Mouse (Mus musculus) cerebellum, postnatal 10 days (tissue): ENCODE results near the gene Trim29.

Experiments
- DNase-seq, 2 experiments: peaks; one replicate each; pipeline ENCODE4 v3.0.0; 2021; ENCODE audit warnings: mixed read lengths in 2 of 2

Trim29 gene

DNA sequence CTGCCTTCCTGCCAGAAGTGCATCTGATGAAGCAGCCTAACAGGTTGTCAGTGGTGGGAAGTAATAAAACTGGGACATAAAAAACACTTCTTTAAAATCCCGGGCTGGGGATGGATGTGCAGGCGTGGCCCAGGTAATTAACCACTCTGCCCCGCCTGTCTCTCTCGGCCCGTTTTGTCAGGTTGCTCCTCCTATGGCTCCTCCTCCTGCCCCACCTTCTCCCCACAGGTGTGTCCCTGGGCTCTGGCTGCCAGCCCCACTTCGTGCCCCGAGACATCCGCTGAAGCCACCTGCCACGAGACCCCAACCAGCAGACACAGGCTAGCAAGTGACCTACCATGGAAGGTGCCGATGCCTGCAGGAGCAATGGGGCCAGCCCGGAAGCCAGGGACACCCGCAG lies at the start of gene Trim29:
Gene Trim29, plus strand, starts transcription at position 311 of the 400 bp plus-strand sequence.
- no peak for DNase-seq

DNA sequence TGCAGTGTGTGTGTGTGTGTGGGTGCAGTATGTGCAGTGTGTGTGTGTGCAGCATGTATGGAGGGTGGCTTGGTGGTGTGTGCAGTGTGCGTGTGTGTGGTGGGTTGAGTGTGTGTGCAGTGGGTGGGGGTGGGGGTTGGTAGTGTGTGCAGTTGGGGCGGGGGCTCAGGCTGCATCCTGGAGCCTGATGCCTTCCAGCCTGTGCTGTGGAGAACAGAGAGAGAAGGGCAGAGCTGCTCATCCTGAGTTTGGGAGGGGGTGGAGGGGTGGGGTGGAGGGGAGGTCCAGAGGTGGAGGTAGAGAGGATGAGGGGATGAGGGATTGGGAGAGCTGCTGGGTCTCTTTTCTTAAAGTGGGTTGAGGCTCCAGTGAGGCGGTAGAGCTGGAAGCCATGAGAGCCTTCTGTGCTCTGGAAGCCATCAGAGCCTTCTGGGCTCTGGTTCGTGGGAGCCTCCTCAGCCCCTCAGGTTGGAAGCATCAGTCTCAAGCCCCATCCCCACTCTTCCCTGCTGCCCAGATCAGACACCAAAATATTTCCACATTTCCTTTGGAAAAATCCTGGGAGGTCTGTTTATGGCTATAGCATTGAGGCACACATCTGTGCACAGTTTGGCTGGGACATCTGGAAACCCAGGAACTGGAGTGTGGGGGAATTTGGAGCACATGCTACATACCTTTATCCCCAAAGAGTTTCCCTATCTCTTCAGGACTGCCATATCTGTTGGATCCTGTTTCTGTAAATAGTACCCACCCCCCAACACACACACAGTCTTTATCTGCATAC lies 49.3 kb upstream of the Trim29 start:
- no peak for DNase-seq

DNA sequence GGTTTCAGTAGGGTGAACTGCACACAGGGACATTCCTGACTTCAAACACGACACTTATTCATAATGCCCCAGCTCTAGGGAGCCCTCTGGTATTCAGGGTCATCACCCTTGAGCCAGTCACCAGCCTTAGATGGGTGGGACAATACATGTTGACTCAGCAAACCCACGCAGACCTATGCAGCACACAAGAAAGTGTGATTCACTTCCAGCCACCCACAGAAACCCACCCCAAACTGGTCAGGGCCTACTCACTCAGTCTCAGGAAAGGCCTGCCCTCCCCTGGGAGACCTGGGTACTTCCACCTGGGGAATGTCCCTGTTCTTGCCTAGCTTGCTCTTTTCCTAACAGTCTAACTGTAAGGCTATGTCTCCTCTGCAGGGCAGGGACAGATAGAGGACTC lies 48.7 kb upstream of the Trim29 start:
- no peak for DNase-seq

DNA sequence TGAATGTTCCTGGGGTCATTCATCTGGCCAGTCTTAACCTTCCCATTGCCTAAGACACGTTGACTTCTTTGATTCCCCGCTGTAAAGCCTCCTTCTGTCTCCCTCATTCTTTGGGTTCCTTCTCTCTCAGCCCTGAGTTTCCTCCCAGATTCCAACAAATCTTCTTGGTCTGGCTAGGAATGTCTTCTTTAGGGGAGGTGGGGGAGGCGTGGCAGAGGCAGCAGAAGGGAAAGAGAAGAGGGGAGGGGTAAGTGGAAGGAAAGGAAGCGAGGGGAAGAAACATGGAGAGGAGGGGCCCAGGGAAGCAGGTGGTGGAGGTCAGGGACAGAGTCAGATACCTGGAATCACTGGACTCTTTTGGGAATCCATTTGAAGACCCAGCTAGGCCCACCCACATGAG lies 48.3 kb upstream of the Trim29 start:
- no peak for DNase-seq

DNA sequence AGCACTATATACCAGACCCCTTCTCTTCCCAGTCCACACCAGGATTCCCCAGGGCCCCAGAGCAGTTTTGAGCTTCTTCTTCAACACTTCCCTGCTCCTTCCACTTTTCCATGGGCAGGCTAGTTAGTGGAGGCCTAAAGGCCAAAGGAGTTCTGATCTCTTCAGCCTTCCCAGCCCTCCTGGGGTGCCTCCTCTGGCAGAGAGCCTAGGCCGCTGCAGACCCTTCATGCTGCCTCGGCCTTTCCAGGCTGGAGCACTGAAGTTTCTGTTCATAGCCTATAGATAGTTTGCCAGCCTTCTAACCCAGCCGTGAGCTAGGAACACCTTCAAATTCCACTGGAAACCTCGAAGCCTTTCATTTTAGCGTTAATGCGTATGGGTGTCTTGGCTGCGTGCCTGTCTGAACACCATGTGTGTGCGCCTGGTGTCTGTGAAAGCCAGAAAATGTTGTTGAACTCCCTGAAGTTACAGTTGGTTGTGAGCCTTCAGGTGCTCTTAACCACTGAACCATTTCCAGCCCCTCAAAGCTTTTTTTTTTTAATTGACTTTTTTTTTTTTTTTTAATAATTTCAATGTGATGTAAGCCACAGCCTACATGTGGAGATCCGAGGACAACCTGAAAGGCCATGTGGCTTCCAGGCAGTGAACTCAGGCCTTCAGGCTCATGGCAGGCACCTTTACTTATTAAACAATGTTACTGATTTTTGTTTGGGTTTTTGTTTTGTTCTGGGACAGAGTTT lies 47.7 kb upstream of the Trim29 start:
- DNase-seq, result peak in 1 of 2 experiments; percentile 40

DNA sequence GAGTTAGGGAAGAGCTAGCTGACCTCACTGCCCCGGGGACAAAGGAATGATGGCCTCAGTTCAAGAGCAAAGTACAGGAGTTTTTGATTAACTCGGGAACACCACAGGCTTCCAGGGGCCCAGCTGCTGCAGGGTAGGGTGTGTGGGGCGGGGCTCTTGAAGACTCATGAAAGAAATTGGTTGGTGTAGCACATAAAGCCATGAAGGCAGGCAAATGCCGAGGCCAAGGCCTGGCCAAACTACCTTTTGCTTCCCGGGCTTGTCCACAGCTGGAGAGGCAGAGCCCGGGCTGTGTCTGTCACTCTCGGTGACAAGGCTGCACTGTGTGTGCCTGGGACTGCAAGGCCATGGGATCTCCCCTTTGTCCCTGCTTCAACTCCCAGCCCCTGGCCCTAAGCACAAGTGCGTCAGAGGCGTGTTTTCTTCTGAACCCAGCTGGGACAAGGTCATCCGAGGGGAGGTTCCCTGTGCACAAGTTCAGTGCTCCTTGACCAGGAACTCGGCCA lies 46.6 kb upstream of the Trim29 start:
- DNase-seq, result no peak

DNA sequence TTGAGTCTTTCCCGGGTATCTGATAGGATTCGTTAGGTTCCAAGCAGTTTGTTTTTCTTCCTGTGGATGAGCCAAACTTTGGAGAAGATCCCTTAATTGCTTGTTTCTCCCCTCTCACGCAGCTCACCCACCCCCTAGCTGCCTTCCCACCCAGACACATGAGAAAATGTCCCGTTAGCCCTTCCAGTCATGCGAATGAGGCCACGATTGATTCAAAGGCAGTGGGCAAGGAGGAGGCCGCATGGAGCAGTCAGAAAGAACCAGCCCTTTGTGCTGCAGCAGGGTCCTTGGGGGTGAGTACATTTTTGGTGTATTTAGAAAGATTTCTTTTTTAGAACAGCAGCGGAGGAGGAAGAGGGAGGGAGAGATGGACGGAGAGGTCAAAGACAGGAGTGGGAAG lies 45.5 kb upstream of the Trim29 start:
- no peak for DNase-seq

DNA sequence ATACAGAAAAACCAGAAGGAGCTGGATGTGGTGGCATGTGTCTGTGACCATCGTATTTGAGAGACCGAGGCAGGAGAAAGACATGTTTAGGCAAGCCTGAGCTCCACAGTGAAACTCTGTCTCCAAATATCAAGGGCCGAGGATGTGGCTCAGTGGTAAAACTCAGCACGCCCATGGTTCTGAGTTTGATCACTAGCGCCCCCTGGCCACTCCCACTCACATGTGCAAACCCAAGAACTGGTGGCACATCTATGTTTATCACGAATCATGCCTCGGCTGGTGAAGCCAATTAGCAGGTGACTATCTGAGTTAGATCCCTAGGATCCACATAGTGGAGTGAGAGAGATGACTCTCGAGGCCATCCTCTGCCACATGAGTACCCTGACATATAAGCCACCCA lies 43.3 kb upstream of the Trim29 start:
- peak in 1 of 2 experiments; percentile 19 for DNase-seq

DNA sequence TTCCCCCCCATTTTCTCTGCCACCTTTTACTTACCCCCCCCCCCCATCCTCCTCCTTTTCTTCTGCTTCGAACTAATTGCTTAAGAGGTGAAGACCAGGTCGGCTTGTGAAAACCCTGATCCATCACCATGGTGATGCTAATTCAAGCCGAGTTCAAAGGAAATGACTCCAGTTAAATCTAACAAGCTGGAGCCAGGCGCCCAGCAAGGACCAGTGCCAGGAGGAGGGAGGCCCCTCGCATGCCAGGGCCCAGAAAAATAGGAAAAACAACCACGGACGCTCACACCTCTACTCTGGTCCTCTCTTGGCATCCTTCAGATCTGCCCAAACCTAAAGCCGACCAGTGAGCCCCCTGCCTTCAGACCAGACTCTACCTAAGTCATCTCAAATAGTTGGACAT lies 41.5 kb upstream of the Trim29 start:
- peak in 1 of 2 experiments; percentile 38 for DNase-seq

DNA sequence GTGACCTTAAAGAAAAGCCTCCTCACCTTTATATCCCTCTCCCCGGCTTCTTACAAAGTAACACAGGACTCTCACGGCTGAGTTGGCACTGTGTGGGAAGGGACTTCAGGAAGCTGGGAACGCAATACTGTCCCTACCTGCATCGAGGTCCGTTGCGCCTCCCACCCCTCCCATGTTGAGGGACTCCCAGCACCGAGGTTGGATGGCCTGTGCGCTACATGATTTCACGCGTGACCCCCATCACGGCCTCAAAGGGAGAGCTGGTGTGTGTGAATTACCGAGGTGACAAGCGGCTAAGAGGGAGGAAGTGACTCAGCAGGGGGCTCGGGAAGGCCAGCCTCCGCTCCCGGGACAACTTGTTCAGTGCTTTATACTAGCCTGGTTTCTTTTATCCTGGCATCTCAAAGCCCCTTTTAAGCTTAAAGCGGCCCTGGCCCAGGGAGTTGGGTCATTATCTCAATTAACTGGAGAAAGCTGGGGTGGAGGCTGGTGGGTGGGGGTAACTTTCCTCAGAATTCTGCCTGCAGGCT lies 39.9 kb upstream of the Trim29 start:
- DNase-seq, result peak; percentile 31 to 33

DNA sequence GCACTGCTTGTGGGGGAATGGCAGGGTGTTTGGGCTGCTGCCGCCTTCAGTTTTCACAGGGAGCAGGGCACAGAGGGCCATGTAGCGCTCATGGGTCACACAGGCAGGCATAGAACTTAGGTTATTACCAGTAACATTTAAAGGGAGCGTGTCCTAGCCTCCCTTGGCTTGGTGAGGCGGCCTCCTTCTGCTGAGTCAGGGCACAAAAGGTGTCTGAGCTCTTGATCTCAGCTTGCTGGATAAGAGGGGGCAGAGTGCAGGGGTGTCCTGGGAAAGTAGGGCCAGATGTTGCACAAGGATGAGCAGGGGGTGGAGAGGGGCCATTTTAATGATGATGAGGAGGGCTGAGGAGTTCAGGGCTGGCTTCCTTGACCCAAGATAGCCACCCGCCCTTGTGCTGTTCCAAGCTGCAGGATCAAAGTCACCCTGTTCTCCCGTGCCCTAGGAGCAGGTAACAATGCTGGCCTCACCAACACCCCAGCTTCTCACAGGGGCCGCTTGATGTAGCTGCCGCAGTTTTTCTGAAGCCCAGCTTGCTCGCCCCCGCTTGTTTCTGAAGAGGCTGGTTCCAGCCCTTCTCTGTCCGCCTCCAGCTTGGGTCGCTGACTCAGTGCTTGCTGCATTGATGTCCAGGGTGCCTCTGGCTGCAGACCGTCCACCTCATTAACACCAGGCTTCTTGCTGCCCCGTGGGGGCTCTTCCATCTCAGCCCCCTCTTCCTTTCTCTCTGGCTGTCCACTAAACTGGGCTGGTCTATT lies 38.7 kb upstream of the Trim29 start:
- no peak for DNase-seq

DNA sequence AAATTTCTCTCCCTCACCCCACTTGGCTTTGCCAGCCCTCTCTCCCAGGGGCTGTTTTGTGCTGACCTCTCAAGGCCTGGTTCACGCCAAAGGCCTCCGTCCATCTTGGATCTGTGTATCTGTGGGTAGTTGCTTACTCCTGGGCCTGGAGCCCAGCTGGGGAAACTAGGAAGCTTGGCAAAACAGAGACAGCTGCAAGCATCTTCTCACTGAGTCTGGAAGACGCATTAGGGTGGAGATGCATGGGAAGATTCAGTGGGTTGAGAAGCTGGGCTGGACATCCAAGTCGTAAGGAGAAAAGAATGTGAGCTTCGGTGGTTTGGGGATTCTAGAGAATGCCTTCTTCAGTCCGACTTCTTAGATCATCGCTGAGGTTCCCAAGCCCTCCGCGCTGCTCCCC lies 36.9 kb upstream of the Trim29 start:
- no peak for DNase-seq

DNA sequence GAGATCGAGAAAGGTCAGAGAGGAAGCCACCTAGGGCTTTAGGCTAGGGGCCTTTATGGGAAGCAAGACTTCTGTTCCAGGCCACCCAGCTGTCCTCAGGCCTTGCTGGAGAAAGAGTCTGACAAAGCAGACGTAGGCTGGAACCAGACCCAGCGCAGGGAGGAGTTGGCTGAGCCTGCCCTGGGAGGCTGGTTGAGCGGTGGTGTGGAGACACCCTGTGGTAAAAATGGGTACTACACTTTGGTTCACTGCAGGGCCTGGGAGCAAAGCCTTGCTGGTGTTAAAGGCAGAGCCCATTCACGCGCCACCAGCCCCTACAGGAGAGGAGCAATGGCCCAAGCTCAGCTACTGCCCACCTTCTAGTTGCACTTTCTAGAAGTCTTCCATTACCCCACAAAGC lies 26.4 kb upstream of the Trim29 start:
- DNase-seq, result peak; percentile 93 to 95

DNA sequence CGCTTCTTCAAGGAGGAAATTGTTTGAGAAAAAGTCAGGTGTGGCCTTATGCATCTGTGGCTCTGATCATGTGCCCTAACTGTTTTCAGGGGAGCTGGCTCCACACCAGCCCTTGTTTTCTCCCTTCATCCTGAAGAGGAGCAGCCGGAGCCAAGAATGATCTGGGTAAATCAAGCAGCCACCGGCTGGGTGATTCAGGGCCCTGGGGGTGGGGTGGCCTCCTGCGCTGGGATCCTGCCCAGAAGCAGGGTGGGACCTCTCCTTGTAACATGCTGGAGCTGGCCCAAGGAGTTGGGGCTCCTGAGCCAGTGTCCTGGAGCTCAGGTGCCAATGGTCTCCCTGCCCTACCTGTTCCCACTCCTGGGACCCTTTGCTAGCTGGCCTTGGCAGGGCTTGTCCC lies 25.4 kb upstream of the Trim29 start:
- DNase-seq, result no peak

DNA sequence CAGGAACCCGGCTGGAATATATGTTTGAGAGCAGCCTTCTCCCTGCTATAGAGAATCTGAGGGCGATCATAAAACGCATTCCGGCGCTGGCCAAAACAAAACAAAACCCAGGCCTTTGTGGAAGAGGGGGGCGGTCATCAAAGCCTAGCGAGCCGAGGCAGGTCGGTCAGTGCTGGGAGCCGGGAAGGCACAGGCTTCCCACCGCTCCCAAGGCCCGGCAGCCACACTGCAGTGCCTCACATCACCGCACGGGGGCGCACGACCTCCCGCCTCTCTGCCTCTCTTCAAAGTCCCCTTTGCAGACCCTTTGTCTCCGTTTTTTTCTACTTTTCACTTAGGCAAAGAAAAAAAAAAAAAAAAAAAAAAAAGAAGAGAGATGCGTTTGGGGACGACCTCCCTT lies 23.8 kb upstream of the Trim29 start:
- peak; percentile 88 to 90 for DNase-seq

DNA sequence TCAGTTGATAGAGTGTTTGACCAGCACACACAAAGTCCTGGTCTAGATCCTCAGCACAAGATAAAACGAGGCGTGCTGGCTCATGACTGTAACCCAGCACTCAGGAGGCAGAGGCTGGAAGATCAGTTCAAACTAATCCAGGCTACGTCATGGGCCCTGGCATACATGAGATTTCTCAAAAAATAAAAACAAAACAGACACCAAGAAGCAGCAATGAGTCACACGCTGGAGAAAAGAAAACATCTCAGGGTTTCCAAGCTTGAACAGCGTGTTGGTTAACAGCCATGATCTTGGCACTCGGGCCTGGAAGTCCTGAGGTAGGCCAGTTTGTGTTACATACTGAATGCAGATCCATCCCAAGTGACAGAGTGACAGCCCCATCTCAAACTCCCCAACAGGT lies 17.6 kb upstream of the Trim29 start:
- DNase-seq, result no peak

DNA sequence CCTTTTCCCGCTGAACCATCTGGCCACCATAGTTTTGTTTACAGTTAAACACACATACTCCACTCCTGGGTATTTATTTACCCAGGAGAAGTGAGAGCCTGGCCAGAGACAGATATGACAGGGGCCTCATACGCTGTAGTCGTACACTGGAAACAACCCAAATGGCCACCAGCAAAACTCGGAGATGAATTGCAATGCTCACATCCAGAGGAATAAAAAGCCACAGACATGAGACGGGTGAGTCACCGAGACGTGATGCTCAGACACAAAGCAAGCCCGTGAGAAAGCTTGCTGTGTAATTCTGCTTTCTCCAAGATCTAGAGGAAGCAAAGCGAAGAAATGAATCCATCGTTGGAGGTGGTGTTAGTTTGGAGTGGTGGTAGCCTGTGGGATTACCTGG lies 10.3 kb upstream of the Trim29 start:
- DNase-seq, result no peak

DNA sequence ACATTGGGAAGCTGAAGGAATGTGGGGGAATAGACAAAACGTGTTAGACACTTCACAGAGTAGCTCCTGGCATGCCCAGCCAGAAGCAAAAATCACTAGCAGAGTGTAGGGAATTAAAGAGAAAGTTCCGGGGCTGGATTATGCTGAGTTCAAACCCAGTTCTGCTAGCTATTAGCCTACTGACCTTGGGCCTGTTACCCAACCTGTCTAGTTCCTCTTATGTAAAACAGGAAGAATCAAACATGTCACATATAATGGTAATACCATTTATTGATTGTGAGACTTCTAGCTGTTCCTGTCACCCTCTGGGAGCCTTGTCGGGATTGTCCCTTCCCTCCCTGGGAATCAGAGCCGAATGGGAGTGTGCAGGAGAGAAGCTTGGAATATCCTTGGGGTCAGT lies 7.7 kb upstream of the Trim29 start:
- DNase-seq, result no peak

DNA sequence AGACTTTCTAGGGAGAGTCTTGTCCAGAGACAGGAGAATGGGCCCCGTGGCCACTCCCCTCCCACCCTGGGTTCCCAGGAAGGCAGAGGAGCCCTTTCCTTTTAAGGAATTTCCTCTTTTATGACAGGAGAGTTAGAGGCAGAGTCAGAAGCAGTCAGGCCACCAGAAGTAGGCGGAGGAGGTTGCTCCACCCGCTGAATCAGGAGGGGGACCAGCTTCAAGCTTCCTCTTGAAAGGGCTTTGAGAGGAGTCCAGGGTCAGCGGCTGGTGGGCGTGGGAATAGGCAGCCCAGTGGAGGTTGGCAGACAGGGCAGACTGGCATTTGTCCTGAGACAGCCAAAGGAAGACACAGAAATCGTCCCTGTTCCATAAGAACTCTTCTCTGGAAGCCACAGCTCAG lies 4.8 kb upstream of the Trim29 start:
- DNase-seq, result peak in 1 of 2 experiments; percentile 52

DNA sequence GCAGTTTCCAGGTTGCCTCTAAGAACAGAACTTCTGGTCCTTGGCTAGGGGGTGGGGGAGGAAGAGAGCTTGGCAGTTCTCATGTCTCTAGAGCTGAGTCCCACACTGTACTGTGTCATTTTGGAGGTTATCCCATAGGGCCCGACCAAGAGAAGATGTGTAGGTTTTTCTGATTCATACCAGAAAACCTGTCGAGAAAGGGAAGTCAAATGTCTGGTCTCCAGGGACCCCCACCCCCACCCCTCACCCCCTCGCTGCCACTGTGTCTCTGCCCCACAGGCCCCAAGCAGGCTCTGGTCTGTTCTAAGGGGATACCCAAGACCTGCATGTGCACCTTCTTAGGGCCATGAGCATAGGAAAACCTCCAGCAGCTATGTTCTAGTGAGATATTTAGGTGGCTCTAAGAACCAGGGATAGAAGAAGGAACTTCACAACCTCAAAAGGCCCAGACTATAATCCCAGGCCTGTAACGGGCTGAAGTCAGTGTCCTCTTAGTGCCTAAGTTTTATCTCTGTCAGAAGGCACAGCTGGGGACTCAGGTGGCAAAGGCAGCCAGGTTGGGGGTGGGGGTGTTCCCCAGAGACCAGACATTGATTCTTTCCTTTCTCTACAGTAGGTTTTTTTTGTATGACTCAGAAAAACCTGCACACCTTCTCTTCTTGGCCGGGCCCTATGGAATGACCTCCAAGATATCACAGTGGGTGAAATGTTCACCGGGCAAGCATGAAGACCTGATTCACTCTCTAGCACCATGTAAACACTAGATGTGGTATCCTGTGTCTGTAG lies 1.4 kb upstream of the Trim29 start:
- no peak for DNase-seq

DNA sequence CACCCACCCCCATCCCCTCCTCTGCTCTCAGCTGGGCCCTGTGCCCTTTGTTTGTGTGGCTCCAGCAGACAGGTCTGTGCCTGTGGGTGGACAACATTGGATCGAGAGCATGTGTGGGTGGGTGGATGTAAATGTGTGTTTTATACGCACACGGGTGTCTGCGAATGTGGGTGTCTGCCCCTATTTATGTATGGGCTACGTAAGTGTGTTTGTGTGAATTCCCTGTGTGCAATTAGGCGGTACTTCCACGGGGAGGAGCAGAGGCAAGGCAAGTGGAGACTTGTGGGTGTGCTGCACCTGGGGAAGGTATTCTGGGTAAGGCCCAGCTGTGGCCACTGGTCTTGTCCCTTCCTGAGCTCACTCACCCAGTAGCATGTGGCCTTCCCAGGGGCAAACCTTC lies 1.5 kb downstream of the Trim29 start:
- DNase-seq, result no peak

DNA sequence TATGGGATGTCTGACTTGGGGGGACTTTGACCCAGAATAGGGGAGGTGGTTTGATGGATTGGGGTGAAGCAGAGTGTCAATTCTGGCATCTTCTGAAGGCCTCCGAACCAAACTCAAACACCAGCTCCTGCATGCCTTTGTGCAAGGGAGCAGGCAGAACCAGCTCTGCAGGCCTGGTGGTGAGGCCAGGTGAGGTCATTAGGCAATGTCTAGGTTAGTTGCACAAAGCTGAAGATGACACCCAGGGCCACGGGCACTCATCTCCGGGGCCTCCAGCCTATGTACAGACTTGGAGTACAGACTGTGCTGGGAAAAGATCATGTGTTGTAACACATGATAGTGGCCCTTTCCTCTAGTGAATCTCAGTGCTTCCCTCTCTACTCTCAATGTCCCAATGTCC lies 3.2 kb downstream of the Trim29 start:
- DNase-seq, result no peak
